Mouse (Mus musculus): ENCODE data around the gene Wnk1. TPM values are rescaled to one million over a fixed set of nuclear protein-coding genes. Genes with fewer than 3 reads are reported as not detected.
A peak's percentile ranks its signal among the peaks of the same experiment; 100 is the strongest.
"Not testable (repeated sequence)": the region's sequence is repeated elsewhere in the genome, so short reads cannot be mapped to it uniquely, and the experiment has no call there.

Wnk1 gene
- total and polyA plus RNA-seq, 3 experiments = 31.6 to 735 (median 104) TPM

DNA sequence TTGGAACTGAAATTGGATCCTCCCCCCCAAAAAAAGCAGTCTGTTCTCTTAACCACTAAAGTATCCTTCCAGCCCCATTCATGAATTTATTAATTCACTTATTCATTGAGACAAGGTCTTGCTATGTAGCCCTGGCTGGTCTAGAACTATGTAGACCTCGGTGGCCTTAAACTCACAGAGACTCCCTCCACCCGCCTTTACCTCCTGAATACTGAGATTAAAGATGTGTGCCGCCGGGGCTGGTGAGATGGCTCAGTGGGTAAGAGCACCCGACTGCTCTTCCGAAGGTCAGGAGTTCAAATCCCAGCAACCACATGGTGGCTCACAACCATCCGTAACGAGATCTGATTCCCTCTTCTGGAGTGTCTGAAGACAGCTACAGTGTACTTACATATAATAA, 48.6 kb upstream of the Wnk1 start:
- not testable (repeated sequence) for H3K4me3 ChIP-seq (ENCODE audit: control insufficient read depth in 1 of 2, insufficient read depth in 1 of 2, low read depth in 2 of 2, low read length in 2 of 2); H3K27ac ChIP-seq (ENCODE audit: control insufficient read depth, low read depth, low read length); H3K27me3 ChIP-seq (ENCODE audit: control insufficient read depth in 1 of 2, insufficient read depth in 2 of 2, low read length in 2 of 2); H3K79me2 ChIP-seq (ENCODE audit: control insufficient read depth, insufficient read depth, low read length, poor library complexity); DNase-seq (ENCODE audit: low read depth, low spot score); H3K36me3 ChIP-seq (ENCODE audit: control insufficient read depth in 1 of 2, insufficient read depth in 2 of 2, low read length in 2 of 2); H3K9me3 ChIP-seq (replicated peaks; ENCODE audit: insufficient read depth, low read length); H3K9ac ChIP-seq (ENCODE audit: control insufficient read depth, low read depth, low read length, poor library complexity, severe bottlenecking)
- peaks cover 4 to 11% of the 10 kb centered on the region in 2 experiments; a peak in 3 of 4 replicates for H3K4me1 ChIP-seq (ENCODE audit: control insufficient read depth in 1 of 2, insufficient read depth in 2 of 2, low read length in 2 of 2)
- TF ChIP-seq TBP (IDR thresholded peaks at IDR 0.05; ENCODE audit: low read depth, low read length) = peak; percentile 90

DNA sequence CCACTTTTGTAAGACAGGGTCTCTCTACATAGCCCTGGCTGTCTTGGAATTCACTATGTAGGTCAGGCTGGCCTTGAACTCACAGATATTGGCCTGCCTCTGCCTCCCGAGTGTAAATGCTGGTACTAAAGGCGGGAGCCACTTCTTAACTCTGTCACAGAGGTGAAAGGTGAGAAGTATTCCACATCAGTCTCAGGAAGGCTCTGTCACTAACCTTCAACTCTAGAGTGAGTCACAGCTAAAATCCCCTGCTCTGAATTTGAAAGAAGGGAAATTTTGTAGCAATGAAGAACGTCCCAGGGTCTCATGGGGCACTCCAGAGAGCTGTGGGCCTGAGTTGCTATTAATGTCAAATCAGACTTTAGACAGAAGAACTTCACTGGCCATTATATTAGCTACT, 47.4 kb upstream of the Wnk1 start:
- peaks cover 0 to 11% of the 10 kb centered on the region in 2 experiments; a peak in 2 of 4 replicates for H3K4me1 ChIP-seq (ENCODE audit: control insufficient read depth in 1 of 2, insufficient read depth in 2 of 2, low read length in 2 of 2)
- H3K27me3 ChIP-seq (ENCODE audit: control insufficient read depth in 1 of 2, insufficient read depth in 2 of 2, low read length in 2 of 2) = peaks cover 0 to 2% of the 10 kb centered on the region in 2 experiments; a peak in 1 of 4 replicates
- TF ChIP-seq MYC (IDR thresholded peaks at IDR 0.05; ENCODE audit: low read depth, low read length) = no peak
- TF ChIP-seq TAL1 (IDR thresholded peaks at IDR 0.05; ENCODE audit: low read length) = no peak
- TF ChIP-seq GATA1 (IDR thresholded peaks at IDR 0.05; ENCODE audit: low read depth, low read length) = no peak
- no peak for TF ChIP-seq UBTF (IDR thresholded peaks at IDR 0.05; ENCODE audit: borderline replicate concordance, insufficient read depth, low read depth, low read length)
- TF ChIP-seq POLR2AphosphoS5 (IDR thresholded peaks at IDR 0.05; ENCODE audit: borderline replicate concordance, low read depth, low read length) = no peak
- TF ChIP-seq ZKSCAN1 (IDR thresholded peaks at IDR 0.05; ENCODE audit: low read depth, low read length) = no peak
- TF ChIP-seq MXI1 (IDR thresholded peaks at IDR 0.05; ENCODE audit: low read depth, low read length) = no peak
- TF ChIP-seq MAZ (IDR thresholded peaks at IDR 0.05; ENCODE audit: low read depth, low read length) = no peak
- TF ChIP-seq RCOR1 (IDR thresholded peaks at IDR 0.05; ENCODE audit: low read depth, low read length) = no peak
- no peak for TF ChIP-seq ZMIZ1 (IDR thresholded peaks at IDR 0.05; ENCODE audit: low read depth, low read length)
- no peak for TF ChIP-seq POLR2A (IDR thresholded peaks at IDR 0.05; ENCODE audit: control insufficient read depth in 1 of 2, insufficient read depth in 1 of 2, low read depth in 1 of 2, low read length in 2 of 2, poor library complexity in 1 of 2)
- TF ChIP-seq RAD21 (IDR thresholded peaks at IDR 0.05; ENCODE audit: low read depth, low read length) = no peak
- no peak for TF ChIP-seq MAX (IDR thresholded peaks at IDR 0.05; ENCODE audit: low read length)
- TF ChIP-seq TCF12 (IDR thresholded peaks at IDR 0.05; ENCODE audit: low read depth, low read length) = no peak
- no peak for TF ChIP-seq BHLHE40 (IDR thresholded peaks at IDR 0.05; ENCODE audit: borderline replicate concordance, low read depth, low read length)
- no peak for TF ChIP-seq CHD1 (IDR thresholded peaks at IDR 0.05; ENCODE audit: low read depth, low read length)
- TF ChIP-seq TBP (IDR thresholded peaks at IDR 0.05; ENCODE audit: low read depth, low read length) = no peak
- TF ChIP-seq ETS1 (IDR thresholded peaks at IDR 0.05; ENCODE audit: low read depth, low read length) = no peak
- H3K9me3 ChIP-seq (replicated peaks; ENCODE audit: insufficient read depth, low read length) = no peaks in the 10 kb centered on the region
- H3K4me3 ChIP-seq (ENCODE audit: control insufficient read depth in 1 of 2, insufficient read depth in 1 of 2, low read depth in 2 of 2, low read length in 2 of 2) = no peak overlapping the region
- no peak overlapping the region for H3K9ac ChIP-seq (ENCODE audit: control insufficient read depth, low read depth, low read length, poor library complexity, severe bottlenecking)
- no peak overlapping the region for H3K27ac ChIP-seq (ENCODE audit: control insufficient read depth, low read depth, low read length)
- peaks cover 0 to 8% of the 10 kb centered on the region in 2 experiments; a peak in 2 of 4 replicates for H3K36me3 ChIP-seq (ENCODE audit: control insufficient read depth in 1 of 2, insufficient read depth in 2 of 2, low read length in 2 of 2)
- no peak for DNase-seq (ENCODE audit: low read depth, low spot score)
- H3K79me2 ChIP-seq (ENCODE audit: control insufficient read depth, insufficient read depth, low read length, poor library complexity) = no peaks in the 10 kb centered on the region
